In the genomic region with DNA sequence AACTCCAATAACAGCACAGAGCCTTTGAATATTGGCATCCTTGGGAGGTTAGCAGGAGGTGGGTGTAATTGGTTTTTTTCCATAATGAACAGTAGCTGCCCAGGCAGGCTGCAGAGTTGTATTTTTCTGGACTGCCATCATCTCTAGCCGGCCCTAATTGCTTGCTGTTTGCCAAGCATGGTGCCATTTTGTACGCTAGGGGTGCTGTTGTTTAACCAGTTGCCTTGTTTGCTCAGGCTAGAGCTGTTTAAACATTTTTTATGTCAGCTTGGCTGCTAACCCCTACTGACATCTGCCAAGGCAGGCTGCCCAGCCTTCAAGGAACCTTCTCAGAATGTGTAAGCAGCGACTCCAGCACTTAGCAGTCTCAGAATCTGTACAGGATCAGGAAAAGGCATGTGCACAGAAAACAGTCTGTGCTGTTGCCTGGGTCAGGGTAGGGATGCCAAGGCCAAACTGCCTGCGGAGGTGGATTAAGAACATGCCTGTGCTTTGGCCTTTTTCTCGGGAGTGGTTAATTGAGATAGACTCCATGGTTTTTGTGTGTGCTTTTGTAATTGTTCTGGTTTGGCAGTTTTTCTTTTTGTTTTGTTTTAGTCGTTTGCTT, we compare ENCODE assay signal across 8 mouse cellular contexts. TPM values are rescaled to one million over a fixed set of nuclear protein-coding genes. Genes with fewer than 3 reads are reported as not detected.
A peak's percentile ranks its signal among the peaks of the same experiment; 100 is the strongest.
DNase-seq lines count a peak whose midpoint lies in the region; ATAC-seq and TF ChIP-seq lines count a peak whose summit lies in the region.

No protein-coding gene starts in this region.

- intact Hi-C loops in gastrocnemius, adult 2 months (cut with DNase I), result loop anchor here (1.0 kb wide), 1 partner anchor 297 kb away; no protein-coding TSS in a partner anchor

- no peak overlapping the region for H3K27ac ChIP-seq in neural tube, embryonic 11.5 days (ENCODE audit: low read depth, low read length)
- H3K27ac ChIP-seq in gastrocnemius, adult 2 months, result no peak overlapping the region

- peak; percentile 44 for DNase-seq in neural tube, embryonic 11.5 days (ENCODE audit: low spot score)
- no peak for DNase-seq in neural tube, embryonic 10.5 days (ENCODE audit: extremely low spot score, low spot score)
- peak; percentile 56 to 67 for DNase-seq in cerebellum, postnatal 25 days
- peak; percentile 61 for DNase-seq in gastrocnemius, adult 2 months
- peak; percentile 50 to 64 for DNase-seq in kidney, postnatal 4 days
- peak; percentile 49 for DNase-seq in lung, postnatal 14 days
- DNase-seq in right cerebral cortex, postnatal 36 days (ENCODE audit: low spot score in 2 of 2), result peak; percentile 20 to 42

- ATAC-seq in neural tube, embryonic 11.5 days (ENCODE audit: insufficient read depth, low FRiP score, low TSS enrichment), result no peak
- ATAC-seq in monocyte, adult 5-6 weeks (replicated peaks; ENCODE audit: insufficient number of reproducible peaks, low FRiP score, low TSS enrichment, poor library complexity, severe bottlenecking), result no peak

- H3K9me3 ChIP-seq in neural tube, embryonic 11.5 days (ENCODE audit: control insufficient read depth, low read length), result no peaks in the 10 kb centered on the region

- WGBS in neural tube, embryonic 11.5 days, result 50% methylated on average over 6 of the region's 6 CpGs

- H3K4me3 ChIP-seq in neural tube, embryonic 11.5 days (ENCODE audit: low read depth, low read length), result no peak overlapping the region
- no peak overlapping the region for H3K4me3 ChIP-seq in gastrocnemius, adult 2 months

- no peaks in the 10 kb centered on the region for H3K4me1 ChIP-seq in neural tube, embryonic 11.5 days (ENCODE audit: control insufficient read depth, insufficient read depth, low read length)

- H3K27me3 ChIP-seq in neural tube, embryonic 11.5 days (ENCODE audit: control insufficient read depth, insufficient read depth, low read length), result no peaks in the 10 kb centered on the region

- peak; percentile 57 for TF ChIP-seq CTCF in gastrocnemius, adult 2 months (IDR thresholded peaks at IDR 0.05)

- H3K9ac ChIP-seq in neural tube, embryonic 11.5 days (ENCODE audit: low read length), result no peak overlapping the region

- no peaks in the 10 kb centered on the region for H3K36me3 ChIP-seq in neural tube, embryonic 11.5 days (ENCODE audit: control insufficient read depth, insufficient read depth, low read length)

- H3K4me2 ChIP-seq in neural tube, embryonic 11.5 days (ENCODE audit: low read depth), result no peak overlapping the region

RNA-seq across cellular contexts. Expression of gene Gpr50, which starts 14.5 kb away (rescaled TPM):
- polyA plus RNA-seq in neural tube, embryonic 11.5 days (2014; fragmentation: Nextera tagmentation; extraction: Ambion mirVana), result 0.11 and 0.61 TPM in 2 replicates
- not detected for total RNA-seq in gastrocnemius, adult 2 months (2021)
- not detected in 3 replicates for total RNA-seq in monocyte, adult 5-6 weeks (2017)
